Mouse (Mus musculus) liver, embryonic 12.5 days (tissue): Measurements from ENCODE around the gene Uba52. TPM values are rescaled to one million over a fixed set of nuclear protein-coding genes. Genes with fewer than 3 reads are reported as not detected.

Source experiments
- ATAC-seq: fragments of 200-750 bp; cut with Nextera tagmentation; 2 replicates; pipeline ENCODE4 v1.8.0; 2017; ENCODE audit warnings: moderate number of reproducible peaks, mild to moderate bottlenecking, moderate library complexity
- H3K27ac ChIP-seq: fragments of 300-500 bp; sonication (generic); 2 replicates; pipeline ENCODE4 v1.5.1; 2016; ENCODE audit warnings: mild to moderate bottlenecking
- H3K27me3 ChIP-seq: fragments of 300-500 bp; sonication (generic); replicated peaks from 2 replicates; pipeline ENCODE4 v1.6.1; 2016; ENCODE audit warnings: mild to moderate bottlenecking, moderate library complexity
- H3K36me3 ChIP-seq: fragments of 300-500 bp; sonication (generic); 2 replicates; pipeline ENCODE4 v1.6.1; 2016; ENCODE audit warnings: mild to moderate bottlenecking, moderate library complexity
- H3K4me1 ChIP-seq: fragments of 300-500 bp; sonication (generic); 2 replicates; pipeline ENCODE4 v1.6.1; 2016
- H3K4me2 ChIP-seq: fragments of 300-500 bp; sonication (generic); 2 replicates; pipeline ENCODE4 v1.6.1; 2016; ENCODE audit warnings: mild to moderate bottlenecking, moderate library complexity
- H3K4me3 ChIP-seq: fragments of 300-500 bp; sonication (generic); 2 replicates; pipeline ENCODE4 v1.5.1; 2016; ENCODE audit warnings: mild to moderate bottlenecking, moderate library complexity
- H3K9ac ChIP-seq: fragments of 300-500 bp; sonication (generic); 2 replicates; pipeline ENCODE4 v1.6.1; 2016; ENCODE audit warnings: mild to moderate bottlenecking, moderate library complexity
- H3K9me3 ChIP-seq: fragments of 300-500 bp; sonication (generic); replicated peaks from 2 replicates; pipeline ENCODE4 v1.6.1; 2016; ENCODE audit warnings: mild to moderate bottlenecking, moderate library complexity
- WGBS: fragments of 180-500 bp; shearing (Covaris S2); methylation state at CpG from one replicate; pipeline ENCODE4 v1.1.7; 2016; ENCODE audit not compliant: insufficient replicate concordance; 5-methylcytosine and 5-hydroxymethylcytosine counted together
- polyA plus RNA-seq: library from polyadenylated mRNA; unstranded; fragments of >200 nt; fragmentation: Nextera tagmentation; extraction: Ambion mirVana; gene quantifications from 2 replicates; pipeline ENCODE4 v1.2.1, GENCODE M21; 2016

The Uba52 gene
- polyA plus RNA-seq, 1 experiment from 2014 or later, result 876 TPM

DNA sequence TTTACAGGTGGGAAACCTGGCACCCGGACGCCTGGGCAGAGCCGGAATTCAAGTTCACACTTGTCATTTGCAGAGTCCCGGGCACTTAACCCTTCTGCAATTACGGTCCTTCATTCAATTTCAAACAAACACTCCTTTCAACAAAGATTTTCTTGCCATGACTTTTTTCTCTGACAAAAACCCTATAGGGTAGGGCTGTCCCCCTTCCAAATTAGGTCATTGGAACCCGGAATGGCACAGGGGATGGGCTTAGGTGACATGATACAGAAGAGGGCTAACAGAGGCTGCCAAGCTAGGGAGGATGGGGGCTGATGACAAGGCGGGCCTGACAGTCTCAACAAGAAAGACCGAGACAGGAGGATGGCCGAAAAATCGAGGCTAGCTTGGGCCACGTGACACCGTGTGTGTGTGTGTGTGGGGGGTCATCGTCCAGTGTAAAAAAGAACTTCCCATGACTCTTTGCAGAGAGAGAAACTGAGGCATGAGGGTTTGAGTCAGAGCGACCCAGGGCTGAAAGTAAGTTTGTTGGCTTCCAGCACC, 21.6 kb downstream of the Uba52 start:
- ATAC-seq, result no peak
- Histone ChIP-seq H3K4me2 (peak overlapping the region; percentile 60), H3K27ac (no peak overlapping the region), H3K27me3 (peaks cover 100% of the 10 kb centered on the region), H3K4me3 (peak overlapping the region; percentile 35), H3K4me1 (peaks cover 44% of the 10 kb centered on the region), H3K36me3 (no peaks in the 10 kb centered on the region), H3K9me3 (no peaks in the 10 kb centered on the region), H3K9ac (0 out of 2 replicates have a peak overlapping the region, but pooled peaks have one; percentile 23)
- WGBS, result 4% methylated on average over 14 of the region's 14 CpGs

DNA sequence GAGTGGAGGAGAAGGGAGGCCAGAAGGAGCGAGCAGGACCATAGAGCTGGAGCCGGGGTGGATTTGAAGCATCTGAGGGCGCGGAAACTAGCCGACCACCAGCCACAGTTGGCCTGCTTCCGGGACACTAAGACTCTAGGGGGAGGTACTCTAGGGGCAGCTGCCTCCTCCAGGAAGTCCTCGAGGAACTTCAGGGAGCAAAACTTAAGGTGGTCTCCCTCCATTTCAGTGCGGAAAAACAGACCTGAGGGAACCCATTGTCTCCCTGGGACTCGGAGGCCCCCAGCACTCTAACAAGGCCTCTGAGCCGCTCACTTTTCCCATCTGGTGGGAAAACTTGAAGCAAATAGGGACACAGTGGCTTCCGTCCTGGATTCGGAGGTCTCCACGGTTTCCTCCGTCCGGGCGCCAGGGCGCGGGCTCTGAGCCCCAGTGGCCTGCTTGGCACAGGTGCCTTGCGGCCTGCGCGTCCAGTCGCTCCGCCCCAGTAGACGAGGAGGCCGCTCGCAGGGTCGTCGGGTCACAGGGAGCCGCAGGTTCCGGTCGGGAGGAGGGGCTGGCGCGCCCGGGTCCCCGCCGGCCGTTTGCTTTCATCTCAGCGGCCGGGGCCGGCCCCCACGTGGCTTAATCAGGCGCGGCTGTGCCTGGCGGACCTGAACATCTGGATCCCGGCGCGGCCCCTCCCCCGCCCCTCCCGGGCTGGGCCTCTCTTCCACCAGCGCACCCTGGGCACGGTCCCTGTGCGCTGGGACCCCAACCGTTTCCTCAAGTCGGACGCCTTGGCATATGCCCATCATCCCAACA, 22.4 kb downstream of the Uba52 start:
- Histone ChIP-seq H3K9ac (no peak overlapping the region), H3K4me2 (peak overlapping the region; percentile 60), H3K4me3 (peak overlapping the region; percentile 37), H3K27me3 (peaks cover 100% of the 10 kb centered on the region), H3K4me1 (peaks cover 36% of the 10 kb centered on the region), H3K27ac (no peak overlapping the region), H3K9me3 (no peaks in the 10 kb centered on the region), H3K36me3 (no peaks in the 10 kb centered on the region)
- WGBS, result 2% methylated on average over 55 of the region's 55 CpGs
- ATAC-seq, result peak; percentile 53; the same call in 1 of the 2 replicates

DNA sequence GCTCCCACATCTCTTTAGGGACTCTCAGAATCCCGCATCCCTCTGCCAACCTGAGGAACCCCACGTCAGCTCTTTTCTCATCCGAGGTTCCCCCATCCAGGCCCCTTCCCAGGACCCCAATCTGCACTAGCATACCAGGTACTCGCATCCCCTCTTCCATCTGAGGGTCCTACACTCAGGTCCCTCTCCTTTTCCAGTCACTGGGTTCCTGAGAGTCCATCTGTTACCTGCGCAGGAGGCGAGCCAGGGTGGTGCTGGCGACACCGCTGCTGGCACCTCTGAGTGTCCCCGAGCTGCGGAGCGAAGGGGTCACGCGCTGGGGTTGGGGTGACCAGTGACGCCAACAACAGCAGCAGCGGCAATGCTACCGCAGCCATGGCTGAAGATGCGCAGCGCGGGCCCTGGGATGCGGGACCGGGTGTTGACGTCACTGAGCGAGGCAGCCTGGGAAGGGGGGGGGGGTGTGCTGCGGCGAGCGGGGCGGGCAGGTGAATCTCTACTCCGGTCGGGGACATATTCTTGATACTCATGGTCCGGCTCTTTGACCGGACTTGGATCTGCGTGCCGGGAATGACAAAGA, 23.6 kb downstream of the Uba52 start, which contains the start of gene Tmem59l:
TSS of gene Tmem59l (minus strand) at position 418 of the 580 bp plus-strand sequence.
- Histone ChIP-seq H3K4me3 (peak within 1 kb of the TSS; percentile 37), H3K27me3 (peaks cover 100% of the 10 kb centered on the region), H3K4me2 (peak within 1 kb of the TSS; percentile 60), H3K36me3 (no peaks in the 10 kb centered on the region), H3K27ac (no peak within 1 kb of the TSS), H3K9me3 (no peaks in the 10 kb centered on the region), H3K4me1 (peaks cover 27% of the 10 kb centered on the region), H3K9ac (no peak within 1 kb of the TSS)
- ATAC-seq, result no peak
- WGBS, result 12% methylated on average over 33 of the region's 33 CpGs

DNA sequence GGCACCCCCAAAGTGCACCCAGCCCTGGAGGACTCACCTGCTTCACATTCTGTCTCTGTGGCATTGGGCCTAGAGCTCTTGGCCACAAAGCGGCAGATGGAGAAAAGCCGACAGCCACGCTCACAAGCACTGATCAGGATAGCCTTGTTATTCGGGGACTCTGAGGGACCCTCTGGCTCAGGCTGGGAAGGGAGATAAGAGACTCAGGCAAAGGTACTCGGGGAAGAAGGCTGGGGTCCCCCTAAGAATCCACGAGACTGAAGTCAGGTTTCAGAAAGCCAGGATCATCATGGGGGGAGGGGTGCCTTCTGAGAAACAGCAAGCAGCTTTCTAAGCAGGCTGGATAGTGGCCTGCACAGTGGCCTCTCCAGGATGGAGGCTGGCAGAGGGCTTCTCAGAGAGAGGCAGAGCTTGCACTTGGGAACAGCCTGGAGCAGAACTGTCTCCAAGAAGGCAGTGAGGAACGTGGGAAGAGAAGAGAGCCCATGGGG, 24.4 kb downstream of the Uba52 start:
- peaks cover 100% of the 10 kb centered on the region for H3K27me3 ChIP-seq
- no peak overlapping the region for H3K27ac ChIP-seq
- no peak for ATAC-seq
- H3K4me2 ChIP-seq, result no peak overlapping the region
- no peak overlapping the region for H3K9ac ChIP-seq
- WGBS, result 37% methylated on average over 7 of the region's 7 CpGs
- no peaks in the 10 kb centered on the region for H3K9me3 ChIP-seq
- H3K4me3 ChIP-seq, result no peak overlapping the region
- H3K36me3 ChIP-seq, result no peaks in the 10 kb centered on the region
- H3K4me1 ChIP-seq, result peaks cover 27% of the 10 kb centered on the region

DNA sequence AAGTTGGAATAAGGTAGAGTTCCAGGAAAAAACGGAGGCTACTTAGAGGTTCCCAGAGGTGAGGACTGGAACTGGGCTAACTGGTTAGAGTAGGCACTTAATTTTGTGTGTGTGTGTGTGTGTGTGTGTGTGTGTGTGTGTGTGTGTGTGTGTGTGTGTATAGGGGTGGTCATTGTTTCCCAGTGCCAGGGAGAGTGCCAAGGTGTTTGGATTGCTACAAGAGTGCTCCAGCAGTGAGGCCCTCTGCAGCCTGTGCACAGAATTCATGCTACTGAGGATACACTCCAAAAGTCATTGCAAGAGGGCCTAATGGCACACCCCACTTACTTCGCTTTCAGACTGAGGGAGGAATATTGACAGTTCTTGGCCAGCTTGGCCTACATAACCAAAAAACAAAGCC, 27.7 kb downstream of the Uba52 start:
- no peak overlapping the region for H3K4me2 ChIP-seq
- H3K4me1 ChIP-seq, result peaks cover 8% of the 10 kb centered on the region
- H3K4me3 ChIP-seq, result no peak overlapping the region
- H3K27me3 ChIP-seq, result peaks cover 99% of the 10 kb centered on the region
- H3K9me3 ChIP-seq, result no peaks in the 10 kb centered on the region
- H3K9ac ChIP-seq, result no peak overlapping the region
- WGBS, result 47% methylated on average over 2 of the region's 2 CpGs
- ATAC-seq, result no peak
- no peak overlapping the region for H3K27ac ChIP-seq
- H3K36me3 ChIP-seq, result no peaks in the 10 kb centered on the region

DNA sequence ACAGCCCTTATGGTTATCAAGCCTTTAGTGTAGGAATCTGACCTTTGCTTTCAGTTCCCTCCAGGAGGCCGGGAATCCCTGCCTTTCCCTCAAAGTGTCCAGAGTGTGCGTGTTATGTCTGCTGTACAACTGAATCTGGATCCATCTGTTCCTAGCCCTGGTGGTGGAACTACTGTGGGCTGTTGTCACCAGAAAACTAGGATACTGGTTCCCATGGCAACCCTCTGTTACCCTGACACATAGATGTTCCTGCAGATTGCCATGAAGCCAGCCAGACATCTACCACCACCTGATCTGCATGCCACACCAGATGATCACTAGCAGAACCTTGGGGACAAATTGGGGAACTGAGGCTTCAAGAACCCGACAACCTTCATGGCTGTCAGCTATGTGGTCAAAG, 28.7 kb downstream of the Uba52 start:
- WGBS, result 46% methylated on average over 3 of the region's 3 CpGs
- H3K9me3 ChIP-seq, result no peaks in the 10 kb centered on the region
- no peak for ATAC-seq
- H3K27ac ChIP-seq, result no peak overlapping the region
- no peaks in the 10 kb centered on the region for H3K36me3 ChIP-seq
- H3K4me2 ChIP-seq, result no peak overlapping the region
- H3K4me3 ChIP-seq, result no peak overlapping the region
- H3K4me1 ChIP-seq, result peaks cover 15% of the 10 kb centered on the region
- no peak overlapping the region for H3K9ac ChIP-seq
- H3K27me3 ChIP-seq, result peaks cover 92% of the 10 kb centered on the region

DNA sequence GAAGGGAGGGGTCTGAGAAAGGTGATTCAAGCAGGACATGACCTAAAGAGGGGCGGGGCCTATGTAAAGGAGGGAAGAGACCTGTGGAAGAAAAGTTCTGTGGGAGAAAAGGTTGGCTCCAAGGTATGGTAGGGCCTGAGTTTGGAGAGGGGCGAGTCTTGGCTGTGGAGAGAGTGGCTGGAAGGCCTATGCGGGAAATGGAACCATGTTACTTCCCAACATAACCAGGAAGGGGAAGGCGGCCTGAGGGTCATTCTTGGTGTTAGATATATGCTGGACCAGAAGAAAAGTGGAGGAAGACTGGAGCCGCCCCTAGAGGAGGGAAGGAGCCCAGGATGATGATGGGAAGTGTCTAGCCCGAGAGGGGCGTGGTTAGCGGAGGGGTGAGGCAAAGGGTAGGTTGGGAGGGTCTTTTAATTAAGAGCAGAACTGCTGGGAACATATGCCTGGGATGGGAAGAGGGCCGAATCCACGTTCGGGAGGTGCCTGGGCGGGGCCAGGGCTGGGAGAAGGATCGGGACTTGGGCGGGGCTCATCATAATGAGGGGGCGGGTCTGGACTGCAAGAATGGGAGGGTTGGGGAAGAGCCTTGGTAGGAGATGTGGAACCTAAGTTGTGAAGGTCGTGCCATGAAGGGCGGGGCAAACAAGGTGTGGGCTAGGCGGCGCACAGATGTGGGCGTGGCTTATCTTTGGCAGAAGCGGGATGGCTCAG, 33.2 kb downstream of the Uba52 start:
- Histone ChIP-seq H3K4me2 (peak overlapping the region; percentile 77), H3K4me3 (peak overlapping the region; percentile 79), H3K27me3 (peaks cover 47% of the 10 kb centered on the region), H3K36me3 (peaks cover 10% of the 10 kb centered on the region; the same call in 1 of the 2 replicates), H3K9me3 (no peaks in the 10 kb centered on the region), H3K9ac (peak overlapping the region; percentile 54), H3K27ac (peak overlapping the region; percentile 86), H3K4me1 (peaks cover 35% of the 10 kb centered on the region)
- WGBS, result 2% methylated on average over 21 of the region's 21 CpGs
- ATAC-seq, result peak; percentile 57

DNA sequence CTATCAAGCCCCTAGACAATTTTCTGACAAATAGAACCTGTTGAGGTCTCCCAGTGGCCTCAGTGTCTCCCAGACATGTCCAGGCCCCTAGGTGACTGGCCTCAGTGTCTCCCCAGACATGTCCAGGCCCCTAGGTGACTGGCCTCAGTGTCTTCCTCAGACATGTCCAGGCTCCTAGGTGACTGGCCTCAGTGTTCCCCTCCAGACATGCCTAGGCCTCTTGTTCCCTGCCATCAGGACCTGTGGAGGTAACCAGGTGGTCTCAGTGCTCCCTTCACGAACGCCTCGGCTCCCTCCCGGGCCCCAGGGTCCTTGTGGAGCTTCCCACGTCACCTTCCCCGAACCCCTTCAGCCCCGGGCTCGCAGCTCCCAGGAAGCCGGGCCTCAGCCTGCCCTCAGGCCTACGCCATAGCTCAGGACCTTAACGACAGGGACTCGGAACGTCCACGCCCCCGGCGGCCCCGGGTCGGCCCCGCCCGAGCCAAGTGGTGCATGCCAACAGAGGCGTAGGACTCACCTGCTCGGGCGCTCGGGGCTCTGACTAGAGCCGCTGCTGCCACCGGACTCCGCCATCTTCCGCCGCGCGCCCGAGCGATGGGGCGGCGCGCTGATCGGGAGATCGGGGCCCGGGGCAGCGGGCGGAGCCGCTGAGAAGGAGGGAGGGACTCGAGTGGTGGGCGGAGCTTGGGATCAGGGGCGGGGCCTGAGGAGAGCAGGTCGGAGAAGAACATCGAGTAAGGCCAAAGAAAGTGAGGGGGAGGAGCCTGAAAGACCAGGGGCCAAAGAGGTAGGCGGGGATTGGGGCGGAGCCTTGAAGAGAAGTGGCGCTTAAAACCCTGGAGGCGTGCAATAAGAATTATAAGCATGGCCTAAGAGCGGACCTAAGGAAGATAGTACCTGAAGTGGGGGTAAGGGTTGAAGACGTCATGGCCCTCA, 34.0 kb downstream of the Uba52 start, which contains the start of gene Klhl26:
TSS of gene Klhl26 (minus strand) at position 636 of the 936 bp plus-strand sequence.
- ATAC-seq, result peak; percentile 84
- Histone ChIP-seq H3K4me3 (peak within 1 kb of the TSS; percentile 79), H3K9ac (peak within 1 kb of the TSS; percentile 92), H3K27me3 (peaks cover 39% of the 10 kb centered on the region), H3K9me3 (no peaks in the 10 kb centered on the region), H3K4me1 (peaks cover 35% of the 10 kb centered on the region), H3K4me2 (peak within 1 kb of the TSS; percentile 77), H3K27ac (peak within 1 kb of the TSS; percentile 86), H3K36me3 (peaks cover 10% of the 10 kb centered on the region; the same call in 1 of the 2 replicates)
- WGBS, result under 1% methylated on average over 53 of the region's 53 CpGs

DNA sequence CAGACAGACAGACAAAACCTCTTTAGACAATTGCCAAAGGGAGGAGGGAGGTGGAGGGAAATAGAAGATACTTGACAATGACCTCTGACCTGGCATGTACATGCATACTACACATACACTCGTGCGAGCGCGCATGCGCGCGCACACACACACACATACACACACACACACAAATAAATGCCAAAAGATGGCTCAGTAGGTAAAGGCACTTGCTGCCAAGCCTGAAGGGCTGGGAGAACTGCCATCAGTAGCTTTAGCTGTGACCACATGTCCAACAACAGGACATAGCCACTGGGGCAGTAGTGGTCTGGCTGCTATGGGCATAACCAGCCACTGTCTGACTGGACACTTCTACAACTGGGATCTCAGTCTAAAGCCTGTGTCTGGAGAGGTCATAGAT, 38.7 kb downstream of the Uba52 start:
- H3K27me3 ChIP-seq, result no peaks in the 10 kb centered on the region
- H3K9me3 ChIP-seq, result no peaks in the 10 kb centered on the region
- H3K27ac ChIP-seq, result no peak overlapping the region
- 90% methylated on average over 7 of the region's 7 CpGs for WGBS
- no peak for ATAC-seq
- H3K36me3 ChIP-seq, result peaks cover 11% of the 10 kb centered on the region
- H3K4me3 ChIP-seq, result no peak overlapping the region
- H3K4me2 ChIP-seq, result no peak overlapping the region
- no peak overlapping the region for H3K9ac ChIP-seq
- peaks cover 58% of the 10 kb centered on the region for H3K4me1 ChIP-seq

DNA sequence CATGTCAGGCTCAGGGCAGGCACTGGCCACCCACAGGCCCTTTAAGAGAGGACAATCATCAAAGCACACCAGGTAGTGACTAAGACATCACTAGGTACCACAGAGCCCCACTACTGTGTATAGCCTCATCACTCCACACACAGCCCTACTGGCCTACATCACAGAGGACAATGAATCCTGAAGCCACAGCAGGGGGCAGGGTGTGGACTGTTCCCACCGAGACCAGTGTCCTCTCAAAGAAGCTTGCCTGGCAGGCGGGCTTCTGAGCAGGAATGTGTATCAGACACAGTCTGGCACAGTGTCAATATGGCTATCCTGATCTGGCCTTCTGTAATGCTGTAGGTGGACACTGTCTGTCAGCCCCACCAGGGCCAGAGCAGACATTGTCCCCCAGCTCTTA, 40.7 kb downstream of the Uba52 start:
- Histone ChIP-seq H3K27ac (peak overlapping the region; percentile 24; the same call in 1 of the 2 replicates), H3K27me3 (no peaks in the 10 kb centered on the region; the same call in 1 of the 2 replicates), H3K9me3 (no peaks in the 10 kb centered on the region), H3K4me1 (peaks cover 51% of the 10 kb centered on the region), H3K36me3 (peaks cover 19% of the 10 kb centered on the region), H3K4me2 (no peak overlapping the region), H3K9ac (0 out of 2 replicates have a peak overlapping the region, but pooled peaks have one; percentile 29), H3K4me3 (no peak overlapping the region)
- 55% methylated on average over 2 of the region's 2 CpGs for WGBS
- peak; percentile 38 for ATAC-seq
